Mouse (Mus musculus): Measurements from ENCODE around the gene Ephx1. TPM values are rescaled to one million over a fixed set of nuclear protein-coding genes. Genes with fewer than 3 reads are reported as not detected.

The Ephx1 gene
- polyA plus RNA-seq, 1 experiment from 2014 or later, result 1.5 TPM

GRCm38 (mm10) chr1:181010171-181010932, 10.4 kb downstream of the Ephx1 start:
- H3K4me1 ChIP-seq (replicated peaks), result no peaks in the 10 kb centered on the region
- H3K27ac ChIP-seq, result no peak overlapping the region
- DNase-seq (ENCODE audit: low spot score), result no peak
- H3K4me3 ChIP-seq, result no peak overlapping the region
- H3K27me3 ChIP-seq (ENCODE audit: insufficient read depth, poor library complexity, severe bottlenecking), result peaks cover 7% of the 10 kb centered on the region; the same call in 1 of the 2 replicates
- 66% methylated on average over 4 of the region's 4 CpGs for WGBS
- H3K9me3 ChIP-seq, result no peaks in the 10 kb centered on the region
- no peaks in the 10 kb centered on the region for H3K36me3 ChIP-seq

GRCm38 (mm10) chr1:181009754-181010153, 10.9 kb downstream of the Ephx1 start:
- Histone ChIP-seq H3K9me3 (no peaks in the 10 kb centered on the region), H3K4me3 (no peak overlapping the region), H3K4me1 (replicated peaks) (no peaks in the 10 kb centered on the region), H3K36me3 (no peaks in the 10 kb centered on the region), H3K27ac (no peak overlapping the region), H3K27me3 (ENCODE audit: insufficient read depth, poor library complexity, severe bottlenecking) (0 out of 2 replicates have a peak, but pooled peaks cover 3% of the 10 kb centered on the region)
- no peak for DNase-seq (ENCODE audit: low spot score)
- 75% methylated on average over 3 of the region's 3 CpGs for WGBS

- H3K4me1 ChIP-seq (replicated peaks), result no peaks in the 10 kb centered on the region
- H3K27ac ChIP-seq, result no peak overlapping the region
- H3K4me3 ChIP-seq, result no peak overlapping the region
- H3K27me3 ChIP-seq (ENCODE audit: insufficient read depth, poor library complexity, severe bottlenecking), result 0 out of 2 replicates have a peak, but pooled peaks cover under 1% of the 10 kb centered on the region
- no peaks in the 10 kb centered on the region for H3K36me3 ChIP-seq
- no peak for DNase-seq (ENCODE audit: low spot score)
- WGBS, result 91% methylated on average over 4 of the region's 4 CpGs
- no peaks in the 10 kb centered on the region for H3K9me3 ChIP-seq
Measured at GRCm38 (mm10) chr1:181009011-181009590, 11.6 kb downstream of the Ephx1 start.

GRCm38 (mm10) chr1:181008266-181008665, 12.4 kb downstream of the Ephx1 start:
- no peak overlapping the region for H3K27ac ChIP-seq
- WGBS, result 95% methylated on average over 2 of the region's 2 CpGs
- no peaks in the 10 kb centered on the region for H3K9me3 ChIP-seq
- no peak for DNase-seq (ENCODE audit: low spot score)
- H3K36me3 ChIP-seq, result no peaks in the 10 kb centered on the region
- no peak overlapping the region for H3K4me3 ChIP-seq
- no peaks in the 10 kb centered on the region for H3K4me1 ChIP-seq (replicated peaks)
- no peaks in the 10 kb centered on the region for H3K27me3 ChIP-seq (ENCODE audit: insufficient read depth, poor library complexity, severe bottlenecking)

GRCm38 (mm10) chr1:181007831-181008230, 12.9 kb downstream of the Ephx1 start:
- Histone ChIP-seq H3K4me3 (no peak overlapping the region), H3K9me3 (no peaks in the 10 kb centered on the region), H3K4me1 (replicated peaks) (no peaks in the 10 kb centered on the region), H3K36me3 (no peaks in the 10 kb centered on the region), H3K27me3 (ENCODE audit: insufficient read depth, poor library complexity, severe bottlenecking) (no peaks in the 10 kb centered on the region), H3K27ac (no peak overlapping the region)
- 90% methylated on average over 6 of the region's 6 CpGs for WGBS
- DNase-seq (ENCODE audit: low spot score), result no peak

GRCm38 (mm10) chr1:181005331-181005730, 15.4 kb downstream of the Ephx1 start:
- 83% methylated on average over 8 of the region's 8 CpGs for WGBS
- Histone ChIP-seq H3K4me1 (replicated peaks) (peaks cover 10% of the 10 kb centered on the region), H3K27me3 (ENCODE audit: insufficient read depth, poor library complexity, severe bottlenecking) (no peaks in the 10 kb centered on the region), H3K9me3 (no peaks in the 10 kb centered on the region), H3K36me3 (no peaks in the 10 kb centered on the region), H3K4me3 (no peak overlapping the region), H3K27ac (no peak overlapping the region)
- DNase-seq (ENCODE audit: low spot score), result no peak

- Histone ChIP-seq H3K36me3 (no peaks in the 10 kb centered on the region), H3K4me1 (replicated peaks) (peaks cover 18% of the 10 kb centered on the region), H3K9me3 (no peaks in the 10 kb centered on the region), H3K27ac (no peak overlapping the region), H3K4me3 (no peak overlapping the region), H3K27me3 (ENCODE audit: insufficient read depth, poor library complexity, severe bottlenecking) (no peaks in the 10 kb centered on the region)
- WGBS, result 81% methylated on average over 2 of the region's 2 CpGs
- DNase-seq (ENCODE audit: low spot score), result no peak
Measured at GRCm38 (mm10) chr1:181003790-181004189, 16.9 kb downstream of the Ephx1 start.

- Histone ChIP-seq H3K9me3 (no peaks in the 10 kb centered on the region), H3K4me1 (replicated peaks) (peaks cover 18% of the 10 kb centered on the region), H3K27me3 (ENCODE audit: insufficient read depth, poor library complexity, severe bottlenecking) (no peaks in the 10 kb centered on the region), H3K27ac (no peak overlapping the region), H3K36me3 (no peaks in the 10 kb centered on the region), H3K4me3 (no peak overlapping the region)
- DNase-seq (ENCODE audit: low spot score), result no peak
- WGBS, result 88% methylated on average over 3 of the region's 3 CpGs
Measured at GRCm38 (mm10) chr1:181001621-181002020, 19.1 kb downstream of the Ephx1 start.

GRCm38 (mm10) chr1:181001217-181001616, 19.5 kb downstream of the Ephx1 start:
- no peaks in the 10 kb centered on the region for H3K27me3 ChIP-seq (ENCODE audit: insufficient read depth, poor library complexity, severe bottlenecking)
- peaks cover 18% of the 10 kb centered on the region for H3K4me1 ChIP-seq (replicated peaks)
- H3K36me3 ChIP-seq, result no peaks in the 10 kb centered on the region
- no peaks in the 10 kb centered on the region for H3K9me3 ChIP-seq
- WGBS, result 87% methylated on average over 3 of the region's 3 CpGs
- no peak overlapping the region for H3K4me3 ChIP-seq
- H3K27ac ChIP-seq, result no peak overlapping the region
- no peak for DNase-seq (ENCODE audit: low spot score)

- H3K27me3 ChIP-seq (ENCODE audit: insufficient read depth, poor library complexity, severe bottlenecking), result no peaks in the 10 kb centered on the region
- no peak for DNase-seq (ENCODE audit: low spot score)
- no peak overlapping the region for H3K4me3 ChIP-seq
- peak overlapping the region; percentile 40; the same call in 1 of the 2 replicates for H3K27ac ChIP-seq
- H3K9me3 ChIP-seq, result no peaks in the 10 kb centered on the region
- H3K36me3 ChIP-seq, result no peaks in the 10 kb centered on the region
- peaks cover 18% of the 10 kb centered on the region for H3K4me1 ChIP-seq (replicated peaks)
- WGBS, result 63% methylated on average over 10 of the region's 10 CpGs
Measured at GRCm38 (mm10) chr1:181000501-181001092, 20.1 kb downstream of the Ephx1 start.

- H3K9me3 ChIP-seq, result no peaks in the 10 kb centered on the region
- DNase-seq (ENCODE audit: low spot score), result peak; percentile 16
- H3K36me3 ChIP-seq, result no peaks in the 10 kb centered on the region
- H3K4me1 ChIP-seq (replicated peaks), result peaks cover 2% of the 10 kb centered on the region; the same call in 1 of the 2 replicates
- no peak overlapping the region for H3K27ac ChIP-seq
- 0 out of 2 replicates have a peak, but pooled peaks cover 5% of the 10 kb centered on the region for H3K27me3 ChIP-seq (ENCODE audit: insufficient read depth, poor library complexity, severe bottlenecking)
- 69% methylated on average over 3 of the region's 3 CpGs for WGBS
- H3K4me3 ChIP-seq, result no peak overlapping the region
Measured at GRCm38 (mm10) chr1:180992142-180992541, 28.6 kb downstream of the Ephx1 start.

- H3K36me3 ChIP-seq, result no peaks in the 10 kb centered on the region
- no peak overlapping the region for H3K27ac ChIP-seq
- H3K9me3 ChIP-seq, result no peaks in the 10 kb centered on the region
- peaks cover 2% of the 10 kb centered on the region; the same call in 1 of the 2 replicates for H3K4me1 ChIP-seq (replicated peaks)
- 0 out of 2 replicates have a peak, but pooled peaks cover 5% of the 10 kb centered on the region for H3K27me3 ChIP-seq (ENCODE audit: insufficient read depth, poor library complexity, severe bottlenecking)
- no peak for DNase-seq (ENCODE audit: low spot score)
- 69% methylated on average over 3 of the region's 3 CpGs for WGBS
- no peak overlapping the region for H3K4me3 ChIP-seq
Measured at GRCm38 (mm10) chr1:180990671-180991070, 30.0 kb downstream of the Ephx1 start.

- Histone ChIP-seq H3K4me3 (no peak overlapping the region), H3K4me1 (replicated peaks) (peaks cover 2% of the 10 kb centered on the region; the same call in 1 of the 2 replicates), H3K27ac (no peak overlapping the region), H3K36me3 (no peaks in the 10 kb centered on the region), H3K27me3 (ENCODE audit: insufficient read depth, poor library complexity, severe bottlenecking) (0 out of 2 replicates have a peak, but pooled peaks cover 5% of the 10 kb centered on the region), H3K9me3 (no peaks in the 10 kb centered on the region)
- DNase-seq (ENCODE audit: low spot score), result peak; percentile 74
- 5% methylated on average over 9 of the region's 9 CpGs for WGBS
Measured at GRCm38 (mm10) chr1:180987759-180988158, 32.9 kb downstream of the Ephx1 start.
